Mouse (Mus musculus) bone marrow macrophage, adult 2 months (primary cell): ENCODE data around the gene Pelo.

ENCODE experiments used
- CTCF ChIP-seq: IDR thresholded peaks from 2 replicates; pipeline ENCODE4 v1.5.1; 2012; ENCODE audit warnings: low read depth, mild to moderate bottlenecking, low read length, moderate library complexity
- POLR2A ChIP-seq: IDR thresholded peaks from 2 replicates; pipeline ENCODE4 v1.6.1; 2012; ENCODE audit warnings: mild to moderate bottlenecking, low read depth, low read length, borderline replicate concordance

DNA sequence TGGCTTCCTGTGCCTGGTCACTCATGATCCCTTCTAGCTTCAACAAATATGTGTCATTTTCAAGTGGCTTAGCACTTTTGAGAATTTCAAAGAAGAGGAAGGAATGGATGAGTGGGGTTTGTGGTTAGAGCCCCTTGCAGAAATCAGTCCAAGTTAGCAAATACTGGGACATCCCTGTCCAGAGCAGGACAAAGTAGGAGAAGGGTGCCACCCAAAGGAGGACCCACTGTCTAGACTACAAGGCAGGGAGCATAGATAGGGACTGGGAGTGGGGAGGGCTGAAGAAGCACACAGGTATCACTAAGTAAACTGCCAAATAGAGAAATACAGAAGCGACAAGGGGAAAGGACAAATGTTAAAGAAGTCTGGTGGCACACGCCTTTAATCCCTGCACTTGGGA is 12.8 kb upstream of the Pelo start:
- no peak for TF ChIP-seq CTCF
- no peak for TF ChIP-seq POLR2A
